ENCODE assay signal across 1 mouse cellular context in the genomic region with DNA sequence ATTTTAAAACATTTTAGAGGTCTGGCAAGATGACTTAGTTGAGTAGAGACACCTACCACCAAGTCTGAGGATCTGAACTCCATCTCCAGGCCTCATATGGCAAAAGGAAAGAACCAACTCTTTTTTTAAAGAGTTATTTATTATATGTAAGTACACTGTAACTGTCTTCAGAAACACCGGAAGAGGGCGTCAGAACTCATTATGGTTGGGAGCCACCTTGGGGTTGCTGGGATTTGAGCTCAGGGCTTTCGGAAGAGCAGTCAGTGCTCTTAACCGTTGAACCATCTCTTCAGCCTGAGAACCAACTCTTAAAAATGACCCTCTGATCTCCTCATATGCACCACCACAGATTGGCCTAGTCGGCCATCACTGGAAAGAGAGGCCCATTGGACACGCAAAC.
TF ChIP-seq lines count a peak whose summit lies in the region.

No protein-coding gene starts in this region.

TF ChIP-seq in MEL, 35 proteins besides CTCF, POLR2A, EP300 and RAD21 (continued from another document):
- no peak for TF ChIP-seq MYC (IDR thresholded peaks at IDR 0.05; ENCODE audit: low read depth, low read length)
- no peak for TF ChIP-seq USF1 (IDR thresholded peaks at IDR 0.05; ENCODE audit: low read depth, low read length)
- no peak for TF ChIP-seq ZC3H11A (IDR thresholded peaks at IDR 0.05; ENCODE audit: low read depth, low read length)
- no peak for TF ChIP-seq JUND (IDR thresholded peaks at IDR 0.05; ENCODE audit: low read depth, low read length)
- TF ChIP-seq KAT2A (conservative IDR thresholded peaks at IDR 0.05; ENCODE audit: low read depth, low read length): no peak
- TF ChIP-seq UBTF (IDR thresholded peaks at IDR 0.05; ENCODE audit: borderline replicate concordance, insufficient read depth, low read depth, low read length): no peak
- TF ChIP-seq MAFK (IDR thresholded peaks at IDR 0.05; ENCODE audit: borderline replicate concordance, low read depth, low read length): no peak
- TF ChIP-seq USF2 (IDR thresholded peaks at IDR 0.05; ENCODE audit: borderline replicate concordance in 1 of 2, insufficient read depth in 1 of 2, low read depth in 1 of 2, low read length in 2 of 2): no peak
- TF ChIP-seq SIN3A (IDR thresholded peaks at IDR 0.05; ENCODE audit: low read length): no peak
- TF ChIP-seq ZKSCAN1 (IDR thresholded peaks at IDR 0.05; ENCODE audit: low read depth, low read length): no peak
- no peak for TF ChIP-seq MEF2A (IDR thresholded peaks at IDR 0.05; ENCODE audit: extremely low read depth, insufficient replicate concordance, low read depth, low read length, poor library complexity, severe bottlenecking)
- TF ChIP-seq POLR2AphosphoS2 (IDR thresholded peaks at IDR 0.05; ENCODE audit: low read length): no peak
- TF ChIP-seq ETS1 (IDR thresholded peaks at IDR 0.05; ENCODE audit: low read depth, low read length): no peak
- no peak for TF ChIP-seq ZMIZ1 (IDR thresholded peaks at IDR 0.05; ENCODE audit: low read depth, low read length)
- no peak for TF ChIP-seq GABPA (IDR thresholded peaks at IDR 0.05; ENCODE audit: low read depth, low read length)
- TF ChIP-seq POLR2AphosphoS5 (IDR thresholded peaks at IDR 0.05; ENCODE audit: borderline replicate concordance, low read depth, low read length): no peak
- TF ChIP-seq MAZ (IDR thresholded peaks at IDR 0.05; ENCODE audit: low read depth, low read length): no peak
